8 mouse cellular contexts compared by ENCODE assay signal in the genomic region with DNA sequence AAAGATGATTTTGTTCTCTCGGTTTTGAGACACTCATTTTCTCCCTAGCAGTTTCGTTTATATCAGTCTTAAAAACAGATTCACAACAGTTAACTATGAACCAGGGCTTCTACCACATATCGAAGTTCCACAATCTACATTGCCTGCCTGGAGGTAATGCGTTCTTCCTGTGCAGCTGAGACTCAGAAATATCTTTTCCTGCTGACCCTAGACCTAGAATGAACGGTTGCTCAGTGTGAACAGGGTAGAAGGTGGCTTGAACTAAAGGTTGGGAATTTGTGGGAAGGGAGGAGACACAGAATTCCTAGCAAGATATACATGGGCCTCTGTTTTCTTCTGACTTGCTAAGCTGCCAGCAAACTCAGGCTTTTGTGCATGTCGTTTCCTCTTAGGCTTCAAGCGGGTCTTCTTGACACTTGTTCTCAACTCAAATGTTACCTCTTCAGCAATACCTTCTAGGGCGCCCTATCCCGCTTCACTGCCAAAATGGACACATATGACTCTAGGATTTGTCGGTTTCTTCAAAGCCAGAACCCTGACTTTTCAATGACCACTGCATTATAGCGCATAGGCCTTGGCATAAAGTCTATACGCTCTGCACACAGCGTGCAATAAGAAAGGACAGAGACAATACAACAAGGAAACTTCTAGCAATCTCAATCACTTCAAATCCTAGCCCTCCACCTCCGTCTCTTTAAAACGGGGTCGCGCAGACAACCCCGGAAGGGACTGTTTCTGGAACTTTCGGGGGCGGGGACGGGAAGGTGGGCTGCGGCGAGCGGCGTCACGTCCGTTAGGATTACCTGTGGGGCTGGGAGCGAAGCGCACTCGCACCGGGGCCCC. TPM values are rescaled to one million over a fixed set of nuclear protein-coding genes. Genes with fewer than 3 reads are reported as not detected.
A peak's percentile ranks its signal among the peaks of the same experiment; 100 is the strongest.
DNase-seq lines count a peak whose midpoint lies in the region; ATAC-seq lines count a peak whose summit lies in the region.

No protein-coding gene starts in this region.

- peak overlapping the region; percentile 92 for H3K9ac ChIP-seq in lung, embryonic 15.5 days
- H3K9ac ChIP-seq in hindbrain, embryonic 12.5 days: peak overlapping the region; percentile 99

- H3K4me3 ChIP-seq in lung, embryonic 15.5 days: peak overlapping the region; percentile 95
- H3K4me3 ChIP-seq in brown adipose tissue, adult 24 weeks (ENCODE audit: insufficient read depth, low read depth, low read length): peak overlapping the region; percentile 90
- H3K4me3 ChIP-seq in hindbrain, embryonic 12.5 days: peak overlapping the region; percentile 99
- peak overlapping the region; percentile 99 for H3K4me3 ChIP-seq in midbrain, embryonic 10.5 days

- ATAC-seq in lung, embryonic 15.5 days (ENCODE audit: borderline replicate concordance, extremely low read depth, low FRiP score, low TSS enrichment): no peak; the same call in 1 of the 2 replicates
- ATAC-seq in hindbrain, embryonic 12.5 days (ENCODE audit: low FRiP score): no peak
- no peak for ATAC-seq in erythroid progenitor cell, adult 5-6 weeks (replicated peaks; ENCODE audit: low FRiP score, poor library complexity, severe bottlenecking)

- WGBS in lung, embryonic 15.5 days: 10% methylated on average over 31 of the region's 31 CpGs
- WGBS in hindbrain, embryonic 12.5 days: 21% methylated on average over 31 of the region's 31 CpGs
- WGBS in midbrain, embryonic 10.5 days: 23% methylated on average over 31 of the region's 31 CpGs

- peak overlapping the region; percentile 73 for H3K4me2 ChIP-seq in lung, embryonic 15.5 days
- H3K4me2 ChIP-seq in hindbrain, embryonic 12.5 days (replicated peaks): peak overlapping the region; percentile 61

- H3K27me3 ChIP-seq in lung, embryonic 15.5 days: no peaks in the 10 kb centered on the region
- no peaks in the 10 kb centered on the region for H3K27me3 ChIP-seq in hindbrain, embryonic 12.5 days
- H3K27me3 ChIP-seq in midbrain, embryonic 10.5 days (ENCODE audit: low read depth, poor library complexity, severe bottlenecking): no peaks in the 10 kb centered on the region

- peaks cover 27% of the 10 kb centered on the region for H3K4me1 ChIP-seq in lung, embryonic 15.5 days
- H3K4me1 ChIP-seq in brown adipose tissue, adult 24 weeks (ENCODE audit: control insufficient read depth, insufficient read depth, insufficient read length, low read length): peaks cover 4% of the 10 kb centered on the region; the same call in 1 of the 2 replicates
- peaks cover 33% of the 10 kb centered on the region for H3K4me1 ChIP-seq in hindbrain, embryonic 12.5 days
- H3K4me1 ChIP-seq in midbrain, embryonic 10.5 days: peaks cover 34% of the 10 kb centered on the region

- peak overlapping the region; percentile 95 for H3K27ac ChIP-seq in lung, embryonic 15.5 days
- H3K27ac ChIP-seq in brown adipose tissue, adult 24 weeks (replicated peaks; ENCODE audit: low read depth, low read length): peak overlapping the region; percentile 94
- H3K27ac ChIP-seq in hindbrain, embryonic 12.5 days: peak overlapping the region; percentile 93
- peak overlapping the region; percentile 97 for H3K27ac ChIP-seq in midbrain, embryonic 10.5 days (replicated peaks)

- DNase-seq in lung, postnatal 14 days: no peak
- DNase-seq in midbrain, embryonic 10.5 days (ENCODE audit: low spot score): no peak
- no peak for DNase-seq in right cerebral cortex, postnatal 14 days
- DNase-seq in left cerebral cortex, adult 8-10 months (ENCODE audit: low spot score in 2 of 2): no peak

- H3K36me3 ChIP-seq in lung, embryonic 15.5 days: peaks cover 36% of the 10 kb centered on the region
- peaks cover 16% of the 10 kb centered on the region for H3K36me3 ChIP-seq in hindbrain, embryonic 12.5 days
- H3K36me3 ChIP-seq in midbrain, embryonic 10.5 days: peaks cover 47% of the 10 kb centered on the region

- no peaks in the 10 kb centered on the region for H3K9me3 ChIP-seq in lung, embryonic 15.5 days
- no peaks in the 10 kb centered on the region for H3K9me3 ChIP-seq in hindbrain, embryonic 12.5 days (replicated peaks)
- H3K9me3 ChIP-seq in midbrain, embryonic 10.5 days (replicated peaks): no peaks in the 10 kb centered on the region

RNA-seq across cellular contexts. Expression of a gene that starts 0.7 kb away (rescaled TPM):
- 56.9 and 58.7 TPM in 2 replicates for polyA plus RNA-seq in lung, embryonic 15.5 days (2015; fragmentation: Nextera tagmentation; extraction: Ambion mirVana)
- 9.3 and 15.5 TPM in 2 replicates for polyA plus RNA-seq in brown adipose tissue, adult 24 weeks (2012; ENCODE audit: insufficient read depth, insufficient read length, missing spikeins)
- 97.3 and 105 TPM in 2 replicates for polyA plus RNA-seq in hindbrain, embryonic 12.5 days (2016; fragmentation: Nextera tagmentation; extraction: Ambion mirVana)
- 64.7 and 65.7 TPM in 2 replicates for polyA plus RNA-seq in midbrain, embryonic 10.5 days (2016; fragmentation: Nextera tagmentation; extraction: Ambion mirVana)
- total RNA-seq in erythroid progenitor cell, adult 5-6 weeks (2015; ENCODE audit: low replicate concordance): 11.2 and 13.0 TPM in 2 replicates
- total RNA-seq in erythroid progenitor cell, adult 5-6 weeks (2017; ENCODE audit: low replicate concordance): 1.7 and 10.4 TPM in 2 replicates
- 10 to 100 TPM; 50.2 to 58.3 (median 51.9) TPM for total RNA-seq in left cerebral cortex, adult 8-10 months (2022)

RNA-seq across cellular contexts. Expression of a gene that starts 0.7 kb away (rescaled TPM):
- polyA plus RNA-seq in lung, embryonic 15.5 days (2015; fragmentation: Nextera tagmentation; extraction: Ambion mirVana): 15.1 and 17.0 TPM in 2 replicates
- polyA plus RNA-seq in brown adipose tissue, adult 24 weeks (2012; ENCODE audit: insufficient read depth, insufficient read length, missing spikeins): 4.8 and 7.9 TPM in 2 replicates
- polyA plus RNA-seq in hindbrain, embryonic 12.5 days (2016; fragmentation: Nextera tagmentation; extraction: Ambion mirVana): 12.7 and 13.5 TPM in 2 replicates
- polyA plus RNA-seq in midbrain, embryonic 10.5 days (2016; fragmentation: Nextera tagmentation; extraction: Ambion mirVana): 18.9 and 19.2 TPM in 2 replicates
- 0.72 TPM in 1 of 2 replicates, not detected in the other for total RNA-seq in erythroid progenitor cell, adult 5-6 weeks (2015; ENCODE audit: low replicate concordance)
- total RNA-seq in erythroid progenitor cell, adult 5-6 weeks (2017; ENCODE audit: low replicate concordance): 0.15 and 0.90 TPM in 2 replicates
- 1 to 10 TPM; 7.1 to 8.4 (median 7.9) TPM for total RNA-seq in left cerebral cortex, adult 8-10 months (2022)

RNA-seq across cellular contexts. Expression of a gene that starts 35.4 kb away (rescaled TPM):
- 634 and 676 TPM in 2 replicates for polyA plus RNA-seq in lung, embryonic 15.5 days (2015; fragmentation: Nextera tagmentation; extraction: Ambion mirVana)
- 1,818 and 1,889 TPM in 2 replicates for polyA plus RNA-seq in brown adipose tissue, adult 24 weeks (2012; ENCODE audit: insufficient read depth, insufficient read length, missing spikeins)
- polyA plus RNA-seq in hindbrain, embryonic 12.5 days (2016; fragmentation: Nextera tagmentation; extraction: Ambion mirVana): 511 and 556 TPM in 2 replicates
- polyA plus RNA-seq in midbrain, embryonic 10.5 days (2016; fragmentation: Nextera tagmentation; extraction: Ambion mirVana): 757 and 815 TPM in 2 replicates
- 88.7 and 168 TPM in 2 replicates for total RNA-seq in erythroid progenitor cell, adult 5-6 weeks (2015; ENCODE audit: low replicate concordance)
- total RNA-seq in erythroid progenitor cell, adult 5-6 weeks (2017; ENCODE audit: low replicate concordance): 19.6 and 45.8 TPM in 2 replicates
- 100 to 1,000 TPM; 243 to 272 (median 259) TPM for total RNA-seq in left cerebral cortex, adult 8-10 months (2022)

RNA-seq across cellular contexts. Expression of a gene that starts 45.3 kb away (rescaled TPM):
- polyA plus RNA-seq in lung, embryonic 15.5 days (2015; fragmentation: Nextera tagmentation; extraction: Ambion mirVana): 84.9 and 86.5 TPM in 2 replicates
- polyA plus RNA-seq in brown adipose tissue, adult 24 weeks (2012; ENCODE audit: insufficient read depth, insufficient read length, missing spikeins): 29.1 and 44.8 TPM in 2 replicates
- polyA plus RNA-seq in hindbrain, embryonic 12.5 days (2016; fragmentation: Nextera tagmentation; extraction: Ambion mirVana): 81.6 and 87.7 TPM in 2 replicates
- polyA plus RNA-seq in midbrain, embryonic 10.5 days (2016; fragmentation: Nextera tagmentation; extraction: Ambion mirVana): 81.5 and 90.3 TPM in 2 replicates
- 6.3 and 7.6 TPM in 2 replicates for total RNA-seq in erythroid progenitor cell, adult 5-6 weeks (2015; ENCODE audit: low replicate concordance)
- 4.9 and 7.2 TPM in 2 replicates for total RNA-seq in erythroid progenitor cell, adult 5-6 weeks (2017; ENCODE audit: low replicate concordance)
- 10 to 100 TPM; 30.4 to 37.7 (median 35.3) TPM for total RNA-seq in left cerebral cortex, adult 8-10 months (2022)
